Mouse (Mus musculus): ENCODE results near the gene Mt2.

DNA sequence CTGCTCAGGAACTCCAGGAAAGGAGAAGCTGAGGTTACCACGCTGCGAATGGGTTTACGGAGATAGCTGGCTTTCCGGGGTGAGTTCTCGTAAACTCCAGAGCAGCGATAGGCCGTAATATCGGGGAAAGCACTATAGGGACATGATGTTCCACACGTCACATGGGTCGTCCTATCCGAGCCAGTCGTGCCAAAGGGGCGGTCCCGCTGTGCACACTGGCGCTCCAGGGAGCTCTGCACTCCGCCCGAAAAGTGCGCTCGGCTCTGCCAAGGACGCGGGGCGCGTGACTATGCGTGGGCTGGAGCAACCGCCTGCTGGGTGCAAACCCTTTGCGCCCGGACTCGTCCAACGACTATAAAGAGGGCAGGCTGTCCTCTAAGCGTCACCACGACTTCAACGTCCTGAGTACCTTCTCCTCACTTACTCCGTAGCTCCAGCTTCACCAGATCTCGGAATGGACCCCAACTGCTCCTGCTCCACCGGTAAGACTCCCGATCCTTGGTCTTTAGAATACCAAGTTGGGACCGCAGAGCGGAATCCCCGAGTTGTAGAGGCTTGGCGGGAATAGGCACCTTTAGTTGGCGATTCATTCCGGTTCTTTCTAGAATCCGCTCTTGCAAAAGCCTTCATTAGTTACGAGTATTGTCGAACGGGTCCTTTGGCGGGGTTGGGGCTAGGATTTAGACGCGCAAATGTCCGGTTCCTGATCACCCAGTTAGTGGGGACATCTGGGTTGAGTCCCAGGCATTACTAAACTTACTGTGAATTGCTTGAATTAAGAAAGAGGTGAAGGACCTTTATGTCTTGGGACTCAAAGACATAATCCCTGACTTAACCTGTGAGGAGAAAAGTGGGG, 6.6 kb downstream of the Mt2 start, which contains the start of gene Mt1:
- TF ChIP-seq POLR2A (IDR thresholded peaks at IDR 0.05; ENCODE audit: low read depth, low read length) (peak; percentile 92), CTCF (IDR thresholded peaks at IDR 0.05; ENCODE audit: extremely low read depth, insufficient read length, insufficient replicate concordance, low read depth, low read length) (0 out of 2 replicates have a peak, but pooled peaks have one; percentile 28)
